Mouse (Mus musculus) intestine, embryonic 15.5 days (tissue): ENCODE measurements around the gene Vstm5. TPM values are rescaled to one million over a fixed set of nuclear protein-coding genes. Genes with fewer than 3 reads are reported as not detected.

Experiments
- ATAC-seq: fragments of 200-750 bp; cut with Nextera tagmentation; 2 replicates; pipeline ENCODE4 v1.8.0; 2017; ENCODE audit warnings: moderate TSS enrichment, moderate library complexity
- H3K27ac ChIP-seq: fragments of 300-500 bp; sonication (generic); 2 replicates; pipeline ENCODE4 v1.5.1; 2015; ENCODE audit warnings: mild to moderate bottlenecking, inconsistent platforms
- H3K27me3 ChIP-seq: fragments of 300-500 bp; sonication (generic); replicated peaks from 2 replicates; pipeline ENCODE4 v1.6.1; 2015; ENCODE audit warnings: inconsistent platforms
- H3K36me3 ChIP-seq: fragments of 300-500 bp; sonication (generic); 2 replicates; pipeline ENCODE4 v1.6.1; 2015; ENCODE audit warnings: inconsistent platforms
- H3K4me1 ChIP-seq: fragments of 300-500 bp; sonication (generic); replicated peaks from 2 replicates; pipeline ENCODE4 v1.6.1; 2015; ENCODE audit warnings: inconsistent platforms
- H3K4me2 ChIP-seq: fragments of 300-500 bp; sonication (generic); replicated peaks from 2 replicates; pipeline ENCODE4 v1.6.1; 2015; ENCODE audit warnings: mild to moderate bottlenecking, inconsistent platforms
- H3K4me3 ChIP-seq: fragments of 300-500 bp; sonication (generic); replicated peaks from 2 replicates; pipeline ENCODE4 v1.5.1; 2015; ENCODE audit warnings: inconsistent platforms
- H3K9ac ChIP-seq: fragments of 300-500 bp; sonication (generic); 2 replicates; pipeline ENCODE4 v1.6.1; 2015; ENCODE audit warnings: inconsistent platforms
- H3K9me3 ChIP-seq: fragments of 300-500 bp; sonication (generic); 2 replicates; pipeline ENCODE4 v1.6.1; 2016; ENCODE audit warnings: inconsistent platforms
- WGBS: fragments of 180-500 bp; shearing (Covaris S2); methylation state at CpG from one replicate; pipeline ENCODE4 v1.1.7; 2015; 5-methylcytosine and 5-hydroxymethylcytosine counted together
- polyA plus RNA-seq: library from polyadenylated mRNA; unstranded; fragments of >200 nt; fragmentation: Nextera tagmentation; extraction: Ambion mirVana; gene quantifications from 2 replicates; pipeline ENCODE4 v1.2.1, GENCODE M21; 2015

The Vstm5 gene
- polyA plus RNA-seq, 1 experiment from 2014 or later: 7.9 TPM

- H3K36me3 ChIP-seq: peaks cover 22% of the 10 kb centered on the region
- H3K4me3 ChIP-seq: no peak overlapping the region
- ATAC-seq: no peak
- 91% methylated on average over 4 of the region's 4 CpGs for WGBS
- no peak overlapping the region for H3K4me2 ChIP-seq
- no peaks in the 10 kb centered on the region for H3K9me3 ChIP-seq
- no peak overlapping the region for H3K9ac ChIP-seq
- no peak overlapping the region for H3K27ac ChIP-seq
- H3K4me1 ChIP-seq: peaks cover 6% of the 10 kb centered on the region; the same call in 1 of the 2 replicates
- no peaks in the 10 kb centered on the region for H3K27me3 ChIP-seq
These were observed 38.0 kb downstream of the Vstm5 start for GRCm38 (mm10) chr9:15276855-15277254.

DNA sequence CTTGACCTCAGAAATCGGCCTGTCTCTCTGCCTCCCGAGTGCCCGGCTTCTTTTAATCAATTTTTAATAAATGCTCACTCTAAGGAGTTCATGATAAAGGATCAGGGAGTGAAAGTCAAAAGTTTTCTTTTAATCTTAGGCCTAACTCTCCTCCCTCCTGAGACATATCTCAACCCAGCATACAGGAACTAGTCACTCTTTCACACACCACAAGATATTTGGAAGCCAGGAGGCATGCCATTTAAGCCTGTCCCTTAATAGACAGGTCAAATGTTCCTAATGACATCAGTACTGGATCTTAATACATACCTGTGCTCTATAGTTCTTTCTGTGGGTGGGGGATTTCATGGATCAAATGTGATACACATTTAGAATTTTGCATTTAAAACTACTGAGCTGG, 39.5 kb downstream of the Vstm5 start:
- 95% methylated on average over 3 of the region's 3 CpGs for WGBS
- ATAC-seq: no peak
- no peak overlapping the region for H3K4me3 ChIP-seq
- H3K4me1 ChIP-seq: peaks cover 6% of the 10 kb centered on the region; the same call in 1 of the 2 replicates
- H3K4me2 ChIP-seq: peak overlapping the region; percentile 59; the same call in 1 of the 2 replicates
- no peak overlapping the region for H3K27ac ChIP-seq
- H3K27me3 ChIP-seq: no peaks in the 10 kb centered on the region
- no peaks in the 10 kb centered on the region for H3K9me3 ChIP-seq
- H3K36me3 ChIP-seq: peaks cover 13% of the 10 kb centered on the region; the same call in 1 of the 2 replicates
- no peak overlapping the region for H3K9ac ChIP-seq

- Histone ChIP-seq H3K4me1 (peaks cover 6% of the 10 kb centered on the region; the same call in 1 of the 2 replicates), H3K27ac (peak overlapping the region; percentile 92), H3K27me3 (no peaks in the 10 kb centered on the region), H3K4me2 (peak overlapping the region; percentile 59), H3K9ac (peak overlapping the region; percentile 96), H3K36me3 (peaks cover 10% of the 10 kb centered on the region; the same call in 1 of the 2 replicates), H3K4me3 (peak overlapping the region; percentile 86), H3K9me3 (no peaks in the 10 kb centered on the region)
- WGBS: 9% methylated on average over 19 of the region's 19 CpGs
- no peak for ATAC-seq
These were observed 40.3 kb downstream of the Vstm5 start for GRCm38 (mm10) chr9:15279139-15279648.

DNA sequence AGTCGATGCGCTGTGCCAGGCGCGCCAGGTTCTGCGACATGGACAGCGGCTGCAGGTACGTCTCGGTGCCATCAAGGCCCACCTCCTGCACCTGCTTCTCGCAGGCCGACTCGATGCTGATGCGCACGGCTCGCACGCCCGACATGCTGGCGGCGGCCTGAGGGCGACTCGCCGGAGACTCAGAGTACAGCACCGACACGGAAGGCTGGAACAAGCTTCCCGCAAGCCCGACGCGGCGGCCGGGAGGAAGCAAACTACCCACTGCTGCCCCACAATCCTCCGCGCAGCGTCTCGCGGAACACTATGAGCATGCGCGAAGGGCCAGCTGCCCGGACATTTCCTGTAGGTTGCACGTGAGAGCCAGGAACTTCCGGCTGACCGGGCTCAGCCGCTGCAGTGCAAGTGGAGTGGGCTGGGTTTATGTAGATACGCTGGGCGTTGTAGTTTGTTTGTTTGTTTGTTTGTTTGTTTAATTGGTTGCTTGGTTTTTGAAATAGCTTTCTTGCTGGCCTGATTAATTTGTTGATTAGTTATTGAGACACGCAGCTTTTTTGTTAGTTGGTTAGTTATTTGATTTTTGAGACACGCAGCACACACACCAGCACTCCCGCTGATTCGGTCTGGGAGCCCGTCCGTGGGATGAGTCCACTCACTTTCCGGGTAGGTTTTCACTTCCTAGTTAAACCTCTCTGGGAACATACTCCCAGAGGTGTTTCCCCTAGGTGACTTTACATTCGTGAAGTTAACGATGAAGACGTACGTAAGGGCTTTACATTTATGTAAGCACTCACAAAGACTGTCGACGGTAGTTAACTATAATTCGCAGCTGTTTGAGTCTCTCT, 41.0 kb downstream of the Vstm5 start, which contains the start of gene Med17:
TSS of gene Med17 (minus strand) at position 283 of the 842 bp plus-strand sequence.
- H3K4me2 ChIP-seq: peak within 1 kb of the TSS; percentile 59
- no peaks in the 10 kb centered on the region for H3K27me3 ChIP-seq
- no peaks in the 10 kb centered on the region for H3K9me3 ChIP-seq
- H3K27ac ChIP-seq: peak within 1 kb of the TSS; percentile 92
- H3K4me1 ChIP-seq: peaks cover 6% of the 10 kb centered on the region; the same call in 1 of the 2 replicates
- peaks cover 8% of the 10 kb centered on the region; the same call in 1 of the 2 replicates for H3K36me3 ChIP-seq
- H3K9ac ChIP-seq: peak within 1 kb of the TSS; percentile 96
- peak within 1 kb of the TSS; percentile 86 for H3K4me3 ChIP-seq
- peak; percentile 99 for ATAC-seq
- 1% methylated on average over 57 of the region's 57 CpGs for WGBS

- H3K4me3 ChIP-seq: peak overlapping the region; percentile 86
- peaks cover 6% of the 10 kb centered on the region; the same call in 1 of the 2 replicates for H3K4me1 ChIP-seq
- WGBS: 38% methylated on average over 5 of the region's 5 CpGs
- no peaks in the 10 kb centered on the region for H3K27me3 ChIP-seq
- peak overlapping the region; percentile 96 for H3K9ac ChIP-seq
- peaks cover 4% of the 10 kb centered on the region; the same call in 1 of the 2 replicates for H3K36me3 ChIP-seq
- ATAC-seq: peak; percentile 13; the same call in 1 of the 2 replicates
- H3K9me3 ChIP-seq: no peaks in the 10 kb centered on the region
- H3K27ac ChIP-seq: no peak overlapping the region; the same call in 1 of the 2 replicates
- H3K4me2 ChIP-seq: peak overlapping the region; percentile 59
These were observed 41.6 kb downstream of the Vstm5 start for GRCm38 (mm10) chr9:15280491-15280879.

GRCm38 (mm10) chr9:15285443-15285842, 46.6 kb downstream of the Vstm5 start:
- H3K4me1 ChIP-seq: peaks cover 4% of the 10 kb centered on the region; the same call in 1 of the 2 replicates
- H3K9ac ChIP-seq: no peak overlapping the region
- H3K27me3 ChIP-seq: no peaks in the 10 kb centered on the region
- no peak for ATAC-seq
- no peak overlapping the region for H3K4me2 ChIP-seq
- WGBS: 79% methylated on average over 3 of the region's 3 CpGs
- H3K9me3 ChIP-seq: no peaks in the 10 kb centered on the region
- H3K4me3 ChIP-seq: no peak overlapping the region
- no peak overlapping the region for H3K27ac ChIP-seq
- no peaks in the 10 kb centered on the region for H3K36me3 ChIP-seq

DNA sequence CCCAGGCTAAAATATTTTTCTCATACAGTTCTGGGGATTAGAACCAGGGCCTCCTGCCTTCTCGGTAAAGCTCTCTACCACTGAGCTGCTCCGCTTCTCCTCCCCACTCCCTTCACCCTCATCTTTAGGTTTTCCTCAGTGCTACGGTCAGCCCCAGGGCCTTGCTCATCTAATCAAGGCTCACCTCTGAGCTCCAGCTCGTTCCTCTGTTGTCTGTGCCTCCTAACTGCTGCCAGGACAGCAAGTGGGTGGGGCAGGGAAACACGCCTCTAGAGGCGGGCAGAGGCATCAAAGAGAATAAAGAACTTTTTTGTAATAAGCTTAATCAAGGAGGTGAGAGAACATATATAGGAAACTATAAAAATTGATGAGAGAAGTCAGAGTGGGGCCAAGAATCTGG, 49.0 kb downstream of the Vstm5 start:
- Histone ChIP-seq H3K4me2 (no peak overlapping the region), H3K27ac (no peak overlapping the region), H3K36me3 (no peaks in the 10 kb centered on the region), H3K4me1 (no peaks in the 10 kb centered on the region), H3K4me3 (no peak overlapping the region), H3K9ac (no peak overlapping the region), H3K9me3 (no peaks in the 10 kb centered on the region), H3K27me3 (no peaks in the 10 kb centered on the region)
- 67% methylated on average over 6 of the region's 6 CpGs for WGBS
- no peak for ATAC-seq

GRCm38 (mm10) chr9:15288402-15288801, 49.6 kb downstream of the Vstm5 start:
- Histone ChIP-seq H3K27ac (no peak overlapping the region), H3K9me3 (no peaks in the 10 kb centered on the region), H3K4me2 (no peak overlapping the region), H3K9ac (no peak overlapping the region), H3K4me3 (no peak overlapping the region), H3K4me1 (no peaks in the 10 kb centered on the region), H3K36me3 (no peaks in the 10 kb centered on the region), H3K27me3 (no peaks in the 10 kb centered on the region)
- no peak for ATAC-seq
- WGBS: 90% methylated on average over 3 of the region's 3 CpGs

GRCm38 (mm10) chr9:15289251-15289650, 50.4 kb downstream of the Vstm5 start:
- Histone ChIP-seq H3K9me3 (no peaks in the 10 kb centered on the region), H3K27ac (no peak overlapping the region), H3K36me3 (no peaks in the 10 kb centered on the region), H3K4me2 (no peak overlapping the region), H3K9ac (no peak overlapping the region), H3K27me3 (no peaks in the 10 kb centered on the region), H3K4me1 (no peaks in the 10 kb centered on the region), H3K4me3 (no peak overlapping the region)
- 85% methylated on average over 6 of the region's 6 CpGs for WGBS
- no peak for ATAC-seq

GRCm38 (mm10) chr9:15297112-15297511, 58.3 kb downstream of the Vstm5 start:
- Histone ChIP-seq H3K27ac (no peak overlapping the region), H3K27me3 (no peaks in the 10 kb centered on the region)
- no peak for ATAC-seq

DNA sequence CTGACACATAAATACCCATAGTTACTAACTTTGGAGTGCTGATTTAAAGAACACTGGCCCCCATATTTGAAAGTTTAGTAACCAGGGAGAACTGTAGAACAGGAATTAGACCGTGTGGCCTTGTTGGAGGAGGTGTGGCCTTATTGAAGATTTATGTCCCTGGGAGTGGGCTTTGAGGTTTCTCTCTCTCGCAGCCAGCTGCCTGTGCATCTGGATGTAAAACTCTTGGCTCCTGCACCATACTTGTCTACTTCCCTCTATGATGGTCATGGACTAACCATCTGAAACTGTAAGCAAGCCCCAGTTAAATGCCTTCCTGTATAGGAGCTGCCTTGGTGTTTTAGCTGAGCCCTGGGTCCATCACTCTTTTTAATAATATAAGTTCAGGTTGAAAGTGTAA, 59.6 kb downstream of the Vstm5 start:
- Histone ChIP-seq H3K4me1 (no peaks in the 10 kb centered on the region), H3K36me3 (no peaks in the 10 kb centered on the region), H3K27ac (no peak overlapping the region), H3K9me3 (no peaks in the 10 kb centered on the region), H3K9ac (no peak overlapping the region), H3K4me3 (no peak overlapping the region), H3K4me2 (no peak overlapping the region), H3K27me3 (no peaks in the 10 kb centered on the region)
- WGBS: 19% methylated on average over 2 of the region's 2 CpGs
- ATAC-seq: no peak

More at GRCm38 (mm10) chr9:15297112-15297511, 58.3 kb downstream of the Vstm5 start:
- H3K36me3 ChIP-seq: no peaks in the 10 kb centered on the region
- H3K4me1 ChIP-seq: no peaks in the 10 kb centered on the region
- no peak overlapping the region for H3K4me3 ChIP-seq
- H3K9me3 ChIP-seq: no peaks in the 10 kb centered on the region
- H3K4me2 ChIP-seq: no peak overlapping the region
- no peak overlapping the region for H3K9ac ChIP-seq
- 87% methylated on average over 7 of the region's 7 CpGs for WGBS

DNA sequence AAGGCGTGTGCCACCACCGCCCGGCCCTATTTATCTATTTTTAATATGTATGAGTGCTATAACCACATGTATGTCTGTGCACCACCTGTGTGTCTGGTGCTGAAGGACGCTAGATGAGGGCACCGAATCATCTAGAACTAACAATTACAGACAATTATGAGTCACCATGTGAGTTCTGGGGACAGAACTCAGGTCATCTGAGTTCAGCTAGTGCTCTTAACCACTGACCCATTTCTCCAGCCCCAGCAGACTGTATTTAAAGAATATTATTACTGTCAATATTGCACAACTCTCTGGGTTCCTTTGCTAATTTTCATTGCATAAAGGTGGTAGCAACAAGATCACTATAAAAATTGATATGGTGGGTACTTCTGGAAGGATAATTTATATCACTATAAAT, 61.2 kb downstream of the Vstm5 start:
- Histone ChIP-seq H3K9ac (no peak overlapping the region), H3K36me3 (no peaks in the 10 kb centered on the region), H3K4me3 (no peak overlapping the region), H3K27ac (no peak overlapping the region), H3K4me2 (no peak overlapping the region), H3K27me3 (no peaks in the 10 kb centered on the region), H3K9me3 (no peaks in the 10 kb centered on the region), H3K4me1 (no peaks in the 10 kb centered on the region)
- 89% methylated on average over 5 of the region's 5 CpGs for WGBS
- ATAC-seq: no peak
